Mouse (Mus musculus) spleen, postnatal 36 days (tissue): Measurements from ENCODE around the gene Cutc.

ENCODE experiments used
- DNase-seq, 2 experiments: peaks; one replicate each; pipeline ENCODE4 v3.0.0; 2022; ENCODE audit warnings: low spot score in 2 of 2, mixed read lengths in 1 of 2

Gene Cutc

DNA sequence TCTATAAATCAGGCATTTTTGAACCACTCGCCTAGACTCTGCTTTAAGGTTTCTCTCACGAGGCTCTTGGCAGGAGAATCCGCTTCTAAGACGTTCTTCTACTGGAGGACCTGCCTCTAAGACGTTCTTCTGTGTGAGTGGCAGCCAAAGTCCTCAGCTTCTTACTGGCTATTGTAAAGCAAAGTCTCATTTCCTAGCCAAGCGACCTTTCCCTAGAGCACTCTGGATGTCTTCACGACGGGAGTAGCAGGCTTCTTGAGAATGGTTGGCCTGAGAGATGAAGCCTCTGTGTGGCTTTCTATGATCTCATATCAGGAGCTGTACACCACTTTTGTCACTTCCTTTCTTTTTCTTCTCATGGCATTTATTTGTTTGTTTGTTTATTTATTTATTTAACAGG lies 42.7 kb downstream of the Cutc start:
- no peak for DNase-seq

DNA sequence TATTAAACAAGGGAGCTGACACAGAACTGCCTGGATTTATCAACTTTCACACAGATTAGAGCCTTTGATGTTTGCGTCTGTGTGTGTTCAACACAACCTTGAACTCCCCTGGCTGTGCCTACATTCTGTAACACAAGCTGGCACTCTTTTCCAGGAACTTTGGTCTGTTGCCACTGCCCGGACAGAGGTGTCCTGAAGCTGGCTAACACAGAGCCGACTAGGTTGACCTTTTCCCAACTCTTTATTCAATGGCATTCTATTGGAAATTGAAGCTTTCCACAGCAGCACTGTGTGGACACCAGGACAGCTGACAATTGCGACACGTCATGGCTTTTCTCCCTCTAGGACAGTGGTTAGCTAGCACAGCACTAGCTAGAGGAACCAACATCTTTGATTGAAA lies 44.4 kb downstream of the Cutc start:
- no peak for DNase-seq

DNA sequence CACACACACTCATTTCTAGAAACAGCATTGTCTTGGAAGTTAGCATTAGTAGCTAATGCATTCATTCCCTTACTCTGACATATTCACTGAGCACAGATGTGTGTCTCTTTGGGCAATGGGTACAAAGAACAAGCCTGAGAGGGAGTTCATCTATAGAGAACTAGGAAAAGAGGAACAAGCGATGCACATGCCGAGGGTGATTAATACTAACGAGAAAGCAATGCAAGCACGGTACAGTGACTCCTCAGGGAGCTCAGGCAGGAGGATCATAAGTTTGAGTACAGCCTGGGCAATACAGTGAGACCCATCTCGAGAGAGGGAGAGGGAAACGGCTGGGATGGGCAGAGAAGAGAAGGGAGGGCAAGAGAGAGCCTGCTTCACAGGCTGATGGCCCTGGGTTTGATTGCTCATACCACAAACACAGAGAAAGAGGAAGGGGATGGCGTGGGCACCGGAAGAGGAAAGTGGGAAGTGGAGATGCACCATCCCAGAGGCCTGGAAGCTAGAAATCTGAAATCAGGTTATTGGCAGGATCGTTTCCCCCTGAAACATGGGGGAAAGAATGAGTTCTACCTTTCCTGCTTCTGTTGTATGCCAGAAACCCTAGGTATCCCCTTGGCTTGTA lies 48.7 kb downstream of the Cutc start:
- DNase-seq = no peak

DNA sequence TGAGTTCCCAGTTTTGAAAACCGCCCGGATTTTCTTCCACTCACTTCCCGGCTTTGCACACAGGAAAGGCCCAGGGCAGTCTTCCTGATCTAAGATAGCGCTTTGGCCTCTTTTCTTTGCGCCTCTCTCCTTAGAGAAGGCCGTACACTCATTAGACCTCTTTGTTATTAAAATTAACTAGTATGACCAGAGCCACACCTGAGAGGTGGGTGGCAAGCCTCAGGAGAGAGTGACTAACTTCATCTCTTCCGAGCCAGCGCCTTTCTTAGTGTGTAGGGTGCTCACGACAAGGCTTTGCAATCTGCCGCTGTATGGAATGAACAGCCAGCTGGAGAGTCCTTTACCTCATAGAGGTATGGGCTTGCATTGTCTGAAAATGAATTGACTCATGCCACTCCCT lies 51.1 kb downstream of the Cutc start:
- no peak for DNase-seq

DNA sequence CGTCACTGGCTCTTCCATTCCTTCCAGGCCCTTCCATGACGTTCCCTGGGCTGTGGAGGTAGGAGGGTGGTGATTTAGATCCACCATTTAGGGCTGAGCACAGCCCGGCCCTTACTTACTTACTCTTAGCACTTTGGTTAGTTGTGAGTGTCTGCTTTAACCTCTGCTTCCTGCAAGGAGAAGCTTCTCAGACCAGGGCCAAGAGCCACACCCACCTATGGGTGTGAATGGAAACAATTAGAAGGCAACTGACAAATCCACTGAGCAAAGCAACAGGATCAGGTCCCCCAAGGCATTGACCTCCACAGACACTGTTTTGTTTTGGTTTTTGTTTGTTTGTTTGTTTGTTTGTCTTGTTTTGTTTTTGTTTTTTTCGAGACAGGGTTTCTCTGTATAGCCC lies 56.5 kb downstream of the Cutc start:
- no peak for DNase-seq

DNA sequence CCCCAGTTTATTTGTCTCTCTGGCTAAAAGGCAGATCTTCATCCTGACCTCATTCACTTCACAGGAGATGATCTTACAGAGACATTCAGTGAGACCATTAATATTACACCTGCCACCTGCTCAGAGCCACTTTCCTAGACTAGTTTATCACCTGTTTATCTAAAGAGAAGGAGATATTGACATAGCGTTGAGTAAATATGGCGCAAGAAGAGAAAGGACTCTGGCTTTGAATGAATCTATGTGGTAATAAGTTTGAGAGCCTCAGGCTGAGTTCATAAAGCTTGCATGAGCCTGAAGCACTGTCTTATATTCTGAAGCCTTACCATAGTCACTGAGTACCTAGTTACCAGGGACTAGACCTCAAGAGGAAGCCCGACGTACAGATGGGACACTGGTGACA lies 58.6 kb downstream of the Cutc start:
- DNase-seq = no peak

DNA sequence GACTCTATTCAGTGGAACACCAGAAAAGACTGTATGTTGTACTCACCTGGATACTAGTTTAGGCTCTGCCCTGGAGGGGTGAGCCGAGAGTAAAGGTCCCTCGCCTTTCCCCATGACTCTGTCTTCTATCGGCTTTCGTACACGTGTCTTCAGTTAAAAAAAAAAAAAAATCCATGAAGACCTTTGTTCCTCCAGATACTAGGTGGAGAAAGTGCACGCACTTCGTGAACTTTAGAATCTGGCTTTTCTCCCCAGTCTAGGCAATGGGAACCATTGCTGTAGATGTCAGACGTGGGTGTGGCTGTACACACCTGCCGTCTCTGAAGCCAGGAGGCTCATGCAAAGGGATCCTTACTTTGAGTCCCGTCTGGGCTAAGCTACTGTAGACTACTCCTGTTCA lies 60.5 kb downstream of the Cutc start:
- no peak for DNase-seq

DNA sequence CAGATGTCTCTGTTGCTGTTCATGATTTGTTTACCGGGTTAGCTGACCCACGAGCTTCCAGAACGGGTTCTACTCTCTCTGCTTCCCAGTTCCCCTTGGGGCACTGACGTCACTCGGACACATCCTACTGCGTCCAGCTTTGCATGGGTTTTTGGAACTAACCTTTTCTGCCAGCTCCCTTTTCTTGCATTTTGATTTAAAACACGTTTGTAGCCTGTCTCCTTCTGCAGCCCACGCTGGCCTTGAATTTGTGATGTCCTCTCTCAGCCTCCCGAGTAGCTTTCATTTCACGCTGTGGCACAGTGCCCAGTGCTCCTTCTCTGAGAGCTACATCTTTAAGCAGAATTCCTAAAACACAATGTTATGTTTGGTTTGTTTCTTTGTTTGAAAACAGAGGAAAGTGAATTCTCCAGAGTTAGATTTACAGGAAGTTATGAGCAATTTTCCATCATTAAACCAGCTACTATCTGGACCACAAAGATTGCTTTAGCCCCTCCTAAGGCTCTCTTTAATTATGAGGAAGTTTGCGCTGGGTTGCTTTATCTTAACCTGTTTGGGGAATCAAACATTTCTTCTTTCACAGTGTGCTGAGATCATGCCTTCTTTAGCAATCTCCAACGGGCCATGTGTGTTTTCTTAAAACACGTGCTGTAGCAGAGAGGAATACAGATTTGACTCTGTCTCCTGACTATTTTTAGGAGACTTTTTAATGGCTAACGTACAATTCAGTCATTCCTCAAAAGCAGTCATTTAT lies 63.0 kb downstream of the Cutc start:
- DNase-seq = no peak
